Mouse (Mus musculus) lung, postnatal 25 days (tissue): Measurements from ENCODE around the gene Lrguk.
A peak's percentile ranks its signal among the peaks of the same experiment; 100 is the strongest.

Experiments
- DNase-seq: peaks from one replicate; pipeline ENCODE4 v3.0.0; 2022; ENCODE audit warnings: low spot score

The Lrguk gene

GRCm38 (mm10) chr6:34028933-34029745 lies at the start of gene Lrguk:
Lrguk (plus strand) TSS chr6:34029448.
- peak; percentile 87 for DNase-seq

- DNase-seq: no peak
These were observed 46.5 kb upstream of the Lrguk start for GRCm38 (mm10) chr6:33982709-33983108.

GRCm38 (mm10) chr6:33987132-33987531 lies 42.1 kb upstream of the Lrguk start:
- DNase-seq: no peak

- no peak for DNase-seq
These were observed 36.8 kb upstream of the Lrguk start for GRCm38 (mm10) chr6:33992213-33993034.

- DNase-seq: no peak
These were observed 35.4 kb upstream of the Lrguk start for GRCm38 (mm10) chr6:33993842-33994241.

GRCm38 (mm10) chr6:33998590-33998989 lies 30.7 kb upstream of the Lrguk start:
- no peak for DNase-seq

- no peak for DNase-seq
These were observed 29.7 kb upstream of the Lrguk start for GRCm38 (mm10) chr6:33999530-33999929.

GRCm38 (mm10) chr6:34000644-34001043 lies 28.6 kb upstream of the Lrguk start:
- DNase-seq: no peak

GRCm38 (mm10) chr6:34003033-34003432 lies 26.2 kb upstream of the Lrguk start:
- DNase-seq: no peak

GRCm38 (mm10) chr6:34013469-34013868 lies 15.8 kb upstream of the Lrguk start:
- DNase-seq: no peak

- no peak for DNase-seq
These were observed 439 bp downstream of the Lrguk start for GRCm38 (mm10) chr6:34029746-34030027.

- DNase-seq: no peak
These were observed 4.8 kb downstream of the Lrguk start for GRCm38 (mm10) chr6:34034096-34034495.

GRCm38 (mm10) chr6:34034577-34035461 lies 5.6 kb downstream of the Lrguk start:
- DNase-seq: no peak

GRCm38 (mm10) chr6:34040624-34041235 lies 11.5 kb downstream of the Lrguk start:
- DNase-seq: peak; percentile 70

GRCm38 (mm10) chr6:34041589-34042280 lies 12.5 kb downstream of the Lrguk start:
- no peak for DNase-seq

- DNase-seq: no peak
These were observed 15.1 kb downstream of the Lrguk start for GRCm38 (mm10) chr6:34044228-34044811.

- DNase-seq: no peak
These were observed 15.7 kb downstream of the Lrguk start for GRCm38 (mm10) chr6:34044846-34045540.

GRCm38 (mm10) chr6:34046551-34047186 lies 17.4 kb downstream of the Lrguk start:
- no peak for DNase-seq

GRCm38 (mm10) chr6:34049433-34049832 lies 20.2 kb downstream of the Lrguk start:
- no peak for DNase-seq

GRCm38 (mm10) chr6:34059741-34060140 lies 30.5 kb downstream of the Lrguk start:
- no peak for DNase-seq
